ENCODE assay signal across 11 mouse cellular contexts in genomic region chr6:97429688-97430343, GRCm38 (mm10).
DNase-seq lines count a peak whose midpoint lies in the region; ATAC-seq lines count a peak whose summit lies in the region.
"Had no signal": no experiment of that assay in that cellular context is flagged by ENCODE, and none has a peak within 500 bp of the region (broad histone marks: within the 10 kb centered on the region; RNA-seq: fewer than 3 reads in every experiment).

No protein-coding gene starts in this region.

- 7% methylated on average over 2 of the region's 2 CpGs for WGBS in liver, embryonic 13.5 days (ENCODE audit: insufficient replicate concordance)

- H3K9me3 ChIP-seq in liver, embryonic 13.5 days (replicated peaks) = no peaks in the 10 kb centered on the region

- no peak overlapping the region for H3K4me3 ChIP-seq in liver, embryonic 13.5 days (replicated peaks)
- H3K4me3 ChIP-seq: myocyte had no signal

- H3K4me2 ChIP-seq in liver, embryonic 13.5 days = peak overlapping the region; percentile 14; the same call in 1 of the 2 replicates

- no peak overlapping the region for H3K27ac ChIP-seq in liver, embryonic 13.5 days

- no peak for ATAC-seq in liver, embryonic 13.5 days (ENCODE audit: low read depth)
- ATAC-seq: forebrain, postnatal 0 days had no signal

- no peaks in the 10 kb centered on the region for H3K27me3 ChIP-seq in liver, embryonic 13.5 days

- H3K4me1 ChIP-seq in liver, embryonic 13.5 days (replicated peaks) = peaks cover 14% of the 10 kb centered on the region

- peak; percentile 88 for DNase-seq in heart, adult 11 months
- DNase-seq in heart, adult 9 months (ENCODE audit: low spot score in 2 of 2) = no peak
- DNase-seq in thymus, postnatal 0 days (ENCODE audit: low spot score) = peak; percentile 26
- no peak for DNase-seq in thymus, adult 18-20 months
- no peak for DNase-seq in liver, embryonic 13.5 days
- DNase-seq in cerebellum, postnatal 4 days (ENCODE audit: low spot score in 2 of 2) = no peak
- DNase-seq in frontal cortex, postnatal 36 days (ENCODE audit: low spot score in 2 of 2) = no peak
- DNase-seq in left cerebral cortex, adult 18-20 months (ENCODE audit: low spot score in 2 of 2) = no peak
- DNase-seq: cerebellum, postnatal 36 days; forebrain, postnatal 0 days had no signal

- H3K36me3 ChIP-seq in liver, embryonic 13.5 days = no peaks in the 10 kb centered on the region

- no peak overlapping the region for H3K9ac ChIP-seq in liver, embryonic 13.5 days
- H3K9ac ChIP-seq: forebrain, postnatal 0 days had no signal

Comparison
In these comparisons a context has a peak if more than half of its experiments do, and no peak if none do; other contexts are left out.
1. DNase-seq: peak in heart, adult 11 months (single experiment) and thymus, postnatal 0 days (single experiment); none in heart, adult 9 months (0 of 2), thymus, adult 18-20 months (0 of 2), liver, embryonic 13.5 days (single experiment), cerebellum, postnatal 4 days (0 of 2), frontal cortex, postnatal 36 days (0 of 2) and left cerebral cortex, adult 18-20 months (0 of 2).